Mouse (Mus musculus) C2C12 (cell line): ENCODE data around the gene Spata3. TPM values are rescaled to one million over a fixed set of nuclear protein-coding genes. Genes with fewer than 3 reads are reported as not detected.

Source experiments
- H3K27me3 ChIP-seq: one replicate; pipeline ENCODE4 v1.6.1; 2011; ENCODE audit not compliant: control insufficient read depth, insufficient read depth, insufficient read length
- H3K36me3 ChIP-seq: one replicate; pipeline ENCODE4 v1.6.1; 2011; ENCODE audit not compliant: control insufficient read depth, insufficient read depth
- H3K4me3 ChIP-seq: one replicate; pipeline ENCODE4 v1.5.1; 2011; ENCODE audit warnings: mild to moderate bottlenecking, control low read depth; ENCODE audit not compliant: poor library complexity, insufficient read depth, severe bottlenecking
- H3K79me2 ChIP-seq: one replicate; pipeline ENCODE4 v1.6.1; 2011; ENCODE audit not compliant: control insufficient read depth, insufficient read depth
- H3K79me3 ChIP-seq: one replicate; pipeline ENCODE4 v1.6.1; 2011; ENCODE audit warnings: low read depth, control low read depth
- H3ac ChIP-seq: one replicate; pipeline ENCODE3; 2011; ENCODE audit warnings: low read depth; ENCODE audit not compliant: control insufficient read depth, insufficient read length
- CEBPB ChIP-seq: IDR thresholded peaks from one replicate; pipeline ENCODE4 v1.6.1; 2011; ENCODE audit warnings: low read depth, mild to moderate bottlenecking, control low read depth, moderate library complexity
- CTCF ChIP-seq: IDR thresholded peaks from one replicate; pipeline ENCODE4 v1.5.1; 2011; ENCODE audit not compliant: control insufficient read depth, insufficient read depth, insufficient read length
- FOSL1 ChIP-seq: IDR thresholded peaks from one replicate; pipeline ENCODE4 v1.8.0; 2011; ENCODE audit warnings: mild to moderate bottlenecking, low read length; ENCODE audit not compliant: poor library complexity, insufficient read depth, severe bottlenecking
- MAX ChIP-seq: IDR thresholded peaks from one replicate; pipeline ENCODE4 v1.6.1; 2011; ENCODE audit warnings: mild to moderate bottlenecking, control low read depth
- MYOD1 ChIP-seq: IDR thresholded peaks from one replicate; pipeline ENCODE4 v1.6.1; 2011; ENCODE audit warnings: low read depth; ENCODE audit not compliant: control insufficient read depth, insufficient read length
- MYOG ChIP-seq: IDR thresholded peaks from one replicate; pipeline ENCODE4 v1.6.1; 2011; ENCODE audit not compliant: control insufficient read depth, insufficient read length; ENCODE audit errors: extremely low read depth
- USF1 ChIP-seq: IDR thresholded peaks from one replicate; pipeline ENCODE4 v1.6.1; 2011; ENCODE audit warnings: low read depth, mild to moderate bottlenecking, control low read depth, moderate library complexity
- polyA plus RNA-seq: library from polyadenylated mRNA; unstranded; fragments of >200 nt; fragmentation: generic; extraction: Trizol; gene quantifications from one replicate; pipeline ENCODE4 v1.2.1, GENCODE M21; 2012; ENCODE audit warnings: missing spikeins

Gene Spata3
- polyA plus RNA-seq, 1 experiment = not detected

- Histone ChIP-seq H3K79me3 (no peaks in the 10 kb centered on the region), H3K36me3 (no peaks in the 10 kb centered on the region), H3K79me2 (no peaks in the 10 kb centered on the region), H3K4me3 (no peak overlapping the region), H3ac (no peak overlapping the region), H3K27me3 (peaks cover 14% of the 10 kb centered on the region)
- TF ChIP-seq CEBPB (no peak), MYOD1 (no peak), MAX (no peak), USF1 (no peak), MYOG (no peak), CTCF (no peak), FOSL1 (no peak)
Observed at GRCm38 (mm10) chr1:86040817-86041216, 24.2 kb downstream of the Spata3 start.

GRCm38 (mm10) chr1:86045056-86045455 is 28.4 kb downstream of the Spata3 start:
- no peaks in the 10 kb centered on the region for H3K79me3 ChIP-seq
- H3K36me3 ChIP-seq = no peaks in the 10 kb centered on the region
- no peak overlapping the region for H3ac ChIP-seq
- TF ChIP-seq USF1 = no peak
- TF ChIP-seq MYOG = no peak
- TF ChIP-seq CEBPB = no peak
- TF ChIP-seq MAX = no peak
- no peak for TF ChIP-seq CTCF
- peaks cover 38% of the 10 kb centered on the region for H3K27me3 ChIP-seq
- no peaks in the 10 kb centered on the region for H3K79me2 ChIP-seq
- H3K4me3 ChIP-seq = no peak overlapping the region

GRCm38 (mm10) chr1:86045848-86046805 is 29.5 kb downstream of the Spata3 start, which contains the start of gene 2810459M11Rik:
TSS of gene 2810459M11Rik (plus strand) at chr1:86045863.
- no peaks in the 10 kb centered on the region for H3K79me3 ChIP-seq
- no peak within 1 kb of the TSS for H3K4me3 ChIP-seq
- no peaks in the 10 kb centered on the region for H3K36me3 ChIP-seq
- peaks cover 38% of the 10 kb centered on the region for H3K27me3 ChIP-seq
- no peak within 1 kb of the TSS for H3ac ChIP-seq
- H3K79me2 ChIP-seq = no peaks in the 10 kb centered on the region
- no peak for TF ChIP-seq CEBPB
- TF ChIP-seq FOSL1 = no peak
- TF ChIP-seq MYOD1 = no peak
- TF ChIP-seq CTCF = no peak

GRCm38 (mm10) chr1:86046833-86047563 is 30.4 kb downstream of the Spata3 start:
- Histone ChIP-seq H3K4me3 (no peak overlapping the region), H3ac (no peak overlapping the region), H3K79me2 (no peaks in the 10 kb centered on the region), H3K36me3 (no peaks in the 10 kb centered on the region), H3K27me3 (peaks cover 38% of the 10 kb centered on the region), H3K79me3 (no peaks in the 10 kb centered on the region)
- TF ChIP-seq FOSL1 (no peak), CTCF (no peak), MAX (no peak), MYOG (no peak), MYOD1 (no peak), USF1 (no peak), CEBPB (no peak)

- Histone ChIP-seq H3K27me3 (peaks cover 43% of the 10 kb centered on the region), H3ac (no peak overlapping the region), H3K79me3 (no peaks in the 10 kb centered on the region), H3K79me2 (no peaks in the 10 kb centered on the region), H3K36me3 (no peaks in the 10 kb centered on the region), H3K4me3 (no peak overlapping the region)
- TF ChIP-seq CTCF (no peak), USF1 (no peak), CEBPB (no peak), MYOG (no peak), FOSL1 (no peak), MAX (no peak), MYOD1 (no peak)
Observed at GRCm38 (mm10) chr1:86048231-86048630, 31.6 kb downstream of the Spata3 start.
